Comparison of ENCODE assay signal across 8 mouse cellular contexts in genomic region chr2:164769258-164770037, GRCm38 (mm10). TPM values are rescaled to one million over a fixed set of nuclear protein-coding genes. Genes with fewer than 3 reads are reported as not detected.
DNase-seq lines count a peak whose midpoint lies in the region; ATAC-seq and TF ChIP-seq lines count a peak whose summit lies in the region.

TSS of gene Ube2c (plus strand) at chr2:164769898.

- peak; percentile 99 for DNase-seq in c-Kit-positive CD71-positive TER-119-positive erythroid progenitor cells, embryonic 14.5 days (ENCODE audit: low spot score)
- DNase-seq in heart, postnatal 0 days (ENCODE audit: low spot score) = peak; percentile 98
- peak; percentile 98 to 99 for DNase-seq in kidney, postnatal 4 days

- no peaks in the 10 kb centered on the region for H3K27me3 ChIP-seq in E14TG2a.4 (ENCODE audit: insufficient read depth, low read length)
- no peaks in the 10 kb centered on the region for H3K27me3 ChIP-seq in forebrain, embryonic 12.5 days
- H3K27me3 ChIP-seq in heart, postnatal 0 days (ENCODE audit: control insufficient read depth, insufficient read depth, low read length) = no peaks in the 10 kb centered on the region
- no peaks in the 10 kb centered on the region for H3K27me3 ChIP-seq in liver, embryonic 16.5 days (ENCODE audit: control insufficient read depth, insufficient read depth, low read depth, low read length)
- no peaks in the 10 kb centered on the region for H3K27me3 ChIP-seq in neural tube, embryonic 13.5 days
- H3K27me3 ChIP-seq in testis, adult 2 months (ENCODE audit: control insufficient read depth, insufficient read depth, low read length) = no peaks in the 10 kb centered on the region

- peaks cover 83% of the 10 kb centered on the region for H3K36me3 ChIP-seq in E14TG2a.4 (ENCODE audit: insufficient read depth, low read length)
- H3K36me3 ChIP-seq in forebrain, embryonic 12.5 days (replicated peaks) = peaks cover 64% of the 10 kb centered on the region
- peaks cover 41% of the 10 kb centered on the region for H3K36me3 ChIP-seq in heart, postnatal 0 days (replicated peaks; ENCODE audit: control insufficient read depth, insufficient read depth, low read length)
- H3K36me3 ChIP-seq in liver, embryonic 16.5 days (ENCODE audit: control insufficient read depth, insufficient read depth) = peaks cover 66% of the 10 kb centered on the region
- H3K36me3 ChIP-seq in neural tube, embryonic 13.5 days = peaks cover 39% of the 10 kb centered on the region
- H3K36me3 ChIP-seq in testis, adult 2 months (ENCODE audit: control insufficient read depth, insufficient read depth, low read length) = peaks cover 9% of the 10 kb centered on the region

- peak; percentile 92 for TF ChIP-seq EP300 in heart, postnatal 0 days (IDR thresholded peaks at IDR 0.05; ENCODE audit: low read depth)

- WGBS in forebrain, embryonic 12.5 days = 3% methylated on average over 53 of the region's 53 CpGs
- WGBS in heart, postnatal 0 days = 1% methylated on average over 53 of the region's 53 CpGs
- WGBS in liver, embryonic 16.5 days (ENCODE audit: insufficient replicate concordance) = 1% methylated on average over 53 of the region's 53 CpGs
- 2% methylated on average over 53 of the region's 53 CpGs for WGBS in neural tube, embryonic 13.5 days

- peak within 1 kb of the TSS; percentile 100 for H3K4me3 ChIP-seq in E14TG2a.4 (replicated peaks; ENCODE audit: low read length)
- H3K4me3 ChIP-seq in forebrain, embryonic 12.5 days (replicated peaks) = peak within 1 kb of the TSS; percentile 93
- peak within 1 kb of the TSS; percentile 68 for H3K4me3 ChIP-seq in heart, postnatal 0 days (ENCODE audit: low read depth, low read length)
- peak within 1 kb of the TSS; percentile 69 for H3K4me3 ChIP-seq in liver, embryonic 16.5 days (ENCODE audit: low read depth, low read length)
- peak within 1 kb of the TSS; percentile 67 for H3K4me3 ChIP-seq in neural tube, embryonic 13.5 days
- peak within 1 kb of the TSS; percentile 92 for H3K4me3 ChIP-seq in testis, adult 2 months (ENCODE audit: control insufficient read depth, low read depth, low read length)

- no peak for TF ChIP-seq CTCF in E14TG2a.4 (conservative IDR thresholded peaks at IDR 0.05; ENCODE audit: low read length)
- TF ChIP-seq CTCF in heart, postnatal 0 days (IDR thresholded peaks at IDR 0.05; ENCODE audit: low read depth) = peak; percentile 41
- TF ChIP-seq CTCF in testis, adult 2 months (IDR thresholded peaks at IDR 0.05; ENCODE audit: control insufficient read depth, insufficient read depth, insufficient replicate concordance, low read depth, low read length) = no peak

- H3K4me1 ChIP-seq in E14TG2a.4 (replicated peaks; ENCODE audit: low read depth, low read length) = peaks cover 77% of the 10 kb centered on the region
- peaks cover 25% of the 10 kb centered on the region for H3K4me1 ChIP-seq in forebrain, embryonic 12.5 days
- peaks cover 20% of the 10 kb centered on the region; the same call in 1 of the 2 replicates for H3K4me1 ChIP-seq in heart, postnatal 0 days (ENCODE audit: control insufficient read depth, insufficient read depth)
- peaks cover 41% of the 10 kb centered on the region for H3K4me1 ChIP-seq in liver, embryonic 16.5 days (ENCODE audit: control insufficient read depth, low read depth, low read length)
- H3K4me1 ChIP-seq in neural tube, embryonic 13.5 days (replicated peaks) = peaks cover 26% of the 10 kb centered on the region
- H3K4me1 ChIP-seq in testis, adult 2 months (ENCODE audit: control insufficient read depth, insufficient read depth, low read length) = peaks cover 10% of the 10 kb centered on the region

- ATAC-seq in forebrain, embryonic 12.5 days (ENCODE audit: low FRiP score) = peak; percentile 99
- peak; percentile 98 for ATAC-seq in heart, postnatal 0 days (ENCODE audit: insufficient read depth, low read depth)
- peak; percentile 95 for ATAC-seq in liver, embryonic 16.5 days (ENCODE audit: low read depth)
- peak; percentile 100 for ATAC-seq in neural tube, embryonic 13.5 days (ENCODE audit: low read depth)

- no peaks in the 10 kb centered on the region for H3K9me3 ChIP-seq in E14TG2a.4 (ENCODE audit: low read length)
- H3K9me3 ChIP-seq in forebrain, embryonic 12.5 days = no peaks in the 10 kb centered on the region
- no peaks in the 10 kb centered on the region for H3K9me3 ChIP-seq in heart, postnatal 0 days (replicated peaks; ENCODE audit: control insufficient read depth, low read length)
- H3K9me3 ChIP-seq in liver, embryonic 16.5 days (replicated peaks; ENCODE audit: control insufficient read depth, low read length) = no peaks in the 10 kb centered on the region
- H3K9me3 ChIP-seq in neural tube, embryonic 13.5 days = no peaks in the 10 kb centered on the region

- peak within 1 kb of the TSS; percentile 85 for H3K4me2 ChIP-seq in forebrain, embryonic 12.5 days
- H3K4me2 ChIP-seq in heart, postnatal 0 days (ENCODE audit: low read depth, low read length) = peak within 1 kb of the TSS; percentile 86
- H3K4me2 ChIP-seq in liver, embryonic 16.5 days (ENCODE audit: low read depth, low read length) = peak within 1 kb of the TSS; percentile 80
- H3K4me2 ChIP-seq in neural tube, embryonic 13.5 days = peak within 1 kb of the TSS; percentile 97

- H3K9ac ChIP-seq in forebrain, embryonic 12.5 days = peak within 1 kb of the TSS; percentile 83
- peak within 1 kb of the TSS; percentile 58 for H3K9ac ChIP-seq in heart, postnatal 0 days (replicated peaks; ENCODE audit: low read depth, low read length)
- peak within 1 kb of the TSS; percentile 78 for H3K9ac ChIP-seq in liver, embryonic 16.5 days (ENCODE audit: low read depth, low read length)
- peak within 1 kb of the TSS; percentile 70 for H3K9ac ChIP-seq in neural tube, embryonic 13.5 days

- peak within 1 kb of the TSS; percentile 69 for H3K27ac ChIP-seq in forebrain, embryonic 12.5 days
- peak within 1 kb of the TSS; percentile 75 for H3K27ac ChIP-seq in heart, postnatal 0 days (ENCODE audit: low read depth)
- H3K27ac ChIP-seq in liver, embryonic 16.5 days (ENCODE audit: low read length) = peak within 1 kb of the TSS; percentile 92
- H3K27ac ChIP-seq in neural tube, embryonic 13.5 days (replicated peaks) = 0 out of 2 replicates have a peak within 1 kb of the TSS, but pooled peaks have one; percentile 28
- peak within 1 kb of the TSS; percentile 74 for H3K27ac ChIP-seq in testis, adult 2 months (ENCODE audit: control insufficient read depth, insufficient read depth, low read depth, low read length)

- TF ChIP-seq POLR2A in testis, adult 2 months (IDR thresholded peaks at IDR 0.05; ENCODE audit: control insufficient read depth, low read depth, low read length) = peak; percentile 68; the same call in 1 of the 2 replicates

RNA-seq across cellular contexts. Expression of gene Ube2c, which starts in this region (rescaled TPM):
- 601 and 611 TPM in 2 replicates for polyA plus RNA-seq in forebrain, embryonic 12.5 days (2016; fragmentation: Nextera tagmentation; extraction: Ambion mirVana)
- 175 and 320 TPM in 2 replicates for total RNA-seq in heart, postnatal 0 days (2014; rRNA removed; ENCODE audit: low replicate concordance)
- polyA plus RNA-seq in heart, postnatal 0 days (2015; fragmentation: Nextera tagmentation; extraction: Ambion mirVana) = 116 and 117 TPM in 2 replicates
- polyA plus RNA-seq in liver, embryonic 16.5 days (2015; fragmentation: Nextera tagmentation; extraction: Ambion mirVana) = 632 and 661 TPM in 2 replicates
- 80.8 and 108 TPM in 2 replicates for polyA plus RNA-seq in neural tube, embryonic 13.5 days (2015; fragmentation: Nextera tagmentation; extraction: Ambion mirVana)
- 57.7 and 60.0 TPM in 2 replicates for polyA plus RNA-seq in testis, adult 2 months (2012; rRNA removed)

Comparison
In these comparisons a context has a peak if more than half of its experiments do, and no peak if none do; other contexts are left out.
1. Peak in every context shown above with its lines: DNase-seq, ATAC-seq, H3K4me3 ChIP-seq and H3K27ac ChIP-seq.
2. H3K27ac ChIP-seq: peak in every context shown above with its lines; median percentile 92 in liver, embryonic 16.5 days; 75 in heart, postnatal 0 days; 74 in testis, adult 2 months; 69 in forebrain, embryonic 12.5 days; 28 in neural tube, embryonic 13.5 days.